Mouse (Mus musculus) macrophage (primary cell): ENCODE data around the gene Ndufs5. TPM values are rescaled to one million over a fixed set of nuclear protein-coding genes. Genes with fewer than 3 reads are reported as not detected.

Experiments used
- polyA plus RNA-seq: library from polyadenylated mRNA; stranded (reverse); fragments of 250-400 nt; gene quantifications from 3 replicates; pipeline ENCODE4 v1.2.4, GENCODE M21; 2018; ENCODE audit warnings: inconsistent platforms

Gene Ndufs5
- polyA plus RNA-seq, 1 experiment from 2014 or later, result 177 TPM

Other genes with a start within 250 kb of the Ndufs5 start
- 90.8 to 146 TPM (median 144 TPM) in 3 replicates for gene Macf1, start 33.8 kb downstream of the Ndufs5 start, polyA plus RNA-seq
- 109 to 130 TPM (median 117 TPM) in 3 replicates for gene Akirin1, start 32.1 kb upstream of the Ndufs5 start, polyA plus RNA-seq
- gene Rhbdl2, start 69.7 kb upstream of the Ndufs5 start, polyA plus RNA-seq, result not detected in 3 replicates
- not detected in 3 replicates for gene 4933427I04Rik, start 141.5 kb upstream of the Ndufs5 start, polyA plus RNA-seq
- 4.0 to 11.7 TPM (median 6.1 TPM) in 3 replicates for gene Mycbp, start 186.6 kb upstream of the Ndufs5 start, polyA plus RNA-seq
- gene Rragc, start 199.2 kb upstream of the Ndufs5 start, polyA plus RNA-seq, result 211 to 323 TPM (median 310 TPM) in 3 replicates
- gene 4930535I16Rik, start 199.8 kb upstream of the Ndufs5 start, polyA plus RNA-seq, result not detected in 3 replicates